Mouse (Mus musculus): ENCODE results near the gene Sp2.

DNA sequence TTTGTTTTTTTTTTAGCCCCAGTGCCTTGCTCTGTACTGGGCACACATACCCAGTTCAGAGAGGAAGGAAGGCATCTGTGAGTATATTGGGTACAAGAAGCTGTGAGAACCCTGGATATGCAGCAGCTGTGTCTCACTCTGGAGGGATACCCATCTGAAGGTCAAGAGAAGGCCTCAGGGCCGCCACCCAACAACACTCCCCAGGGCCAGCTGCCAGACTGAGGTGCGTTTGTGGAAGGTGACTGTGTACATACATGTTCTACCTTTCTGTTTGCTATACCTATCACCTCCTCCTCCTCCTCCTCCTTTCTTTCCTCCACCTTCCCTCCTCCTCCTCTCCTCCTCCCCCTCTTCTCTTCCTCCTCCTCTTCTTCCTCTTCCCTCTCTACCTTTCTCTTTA is 54.7 kb downstream of the Sp2 start, which contains the start of gene Prr15l:
- TF ChIP-seq CEBPB (IDR thresholded peaks at IDR 0.05; ENCODE audit: low read depth) (no peak), MAX (IDR thresholded peaks at IDR 0.05) (no peak), CTCF (IDR thresholded peaks at IDR 0.05; ENCODE audit: control insufficient read depth, insufficient read depth, insufficient read length) (no peak), USF1 (IDR thresholded peaks at IDR 0.05; ENCODE audit: low read depth) (no peak), MYOG (IDR thresholded peaks at IDR 0.05; ENCODE audit: control insufficient read depth, extremely low read depth, insufficient read length) (no peak), MYOD1 (IDR thresholded peaks at IDR 0.05; ENCODE audit: control insufficient read depth, insufficient read length, low read depth) (no peak)

Data from C2C12 (cell line).